Mouse (Mus musculus) midbrain, embryonic 14.5 days (tissue): ENCODE measurements around the gene Soga3. TPM values are rescaled to one million over a fixed set of nuclear protein-coding genes. Genes with fewer than 3 reads are reported as not detected.

Source experiments
- ATAC-seq: fragments of 200-750 bp; cut with Nextera tagmentation; 2 replicates; pipeline ENCODE4 v1.8.0; 2017; ENCODE audit warnings: moderate number of reproducible peaks, moderate library complexity; ENCODE audit not compliant: low FRiP score, low TSS enrichment
- DNase-seq: peaks from one replicate; pipeline ENCODE4 v3.0.0-alpha.2; 2015
- H3K27ac ChIP-seq: fragments of 300-500 bp; sonication (generic); replicated peaks from 2 replicates; pipeline ENCODE4 v1.5.1; 2014; ENCODE audit warnings: mild to moderate bottlenecking, low read depth, low read length, moderate library complexity
- H3K27me3 ChIP-seq: fragments of 300-500 bp; sonication (generic); 2 replicates; pipeline ENCODE4 v1.6.1; 2014; ENCODE audit warnings: low read length, control low read depth, mixed read lengths; ENCODE audit not compliant: control insufficient read depth, insufficient read depth
- H3K36me3 ChIP-seq: fragments of 300-500 bp; sonication (generic); 2 replicates; pipeline ENCODE4 v1.6.1; 2014; ENCODE audit warnings: low read length, control low read depth; ENCODE audit not compliant: control insufficient read depth, insufficient read depth
- H3K4me1 ChIP-seq: fragments of 300-500 bp; sonication (generic); 2 replicates; pipeline ENCODE4 v1.6.1; 2014; ENCODE audit warnings: mild to moderate bottlenecking, antibody characterized with exemption, low read length, control low read depth; ENCODE audit not compliant: control insufficient read depth, insufficient read depth
- H3K4me2 ChIP-seq: fragments of 300-500 bp; sonication (generic); 2 replicates; pipeline ENCODE4 v1.6.1; 2014; ENCODE audit warnings: mild to moderate bottlenecking, low read length, moderate library complexity
- H3K4me3 ChIP-seq: fragments of 300-500 bp; sonication (generic); replicated peaks from 2 replicates; pipeline ENCODE4 v1.5.1; 2014; ENCODE audit warnings: low read depth, low read length
- H3K9ac ChIP-seq: fragments of 300-500 bp; sonication (generic); replicated peaks from 2 replicates; pipeline ENCODE4 v1.6.1; 2014; ENCODE audit warnings: mild to moderate bottlenecking, low read length, moderate library complexity
- H3K9me3 ChIP-seq: fragments of 300-500 bp; sonication (generic); 2 replicates; pipeline ENCODE4 v1.6.1; 2016; ENCODE audit warnings: low read length, control low read depth, mixed read lengths; ENCODE audit not compliant: control insufficient read depth
- WGBS: fragments of 180-500 bp; shearing (Covaris S2); extraction: QIAGEN DNeasy Blood & Tissue Kit; methylation state at CpG from one replicate; pipeline ENCODE4 v1.1.7; 2014; 5-methylcytosine and 5-hydroxymethylcytosine counted together
- polyA plus RNA-seq: library from polyadenylated mRNA; unstranded; fragments of >200 nt; fragmentation: Nextera tagmentation; extraction: Ambion mirVana; gene quantifications from 2 replicates; pipeline ENCODE4 v1.2.1, GENCODE M21; 2014

Soga3 gene
- polyA plus RNA-seq, 1 experiment from 2014 or later, result 90.7 TPM

DNA sequence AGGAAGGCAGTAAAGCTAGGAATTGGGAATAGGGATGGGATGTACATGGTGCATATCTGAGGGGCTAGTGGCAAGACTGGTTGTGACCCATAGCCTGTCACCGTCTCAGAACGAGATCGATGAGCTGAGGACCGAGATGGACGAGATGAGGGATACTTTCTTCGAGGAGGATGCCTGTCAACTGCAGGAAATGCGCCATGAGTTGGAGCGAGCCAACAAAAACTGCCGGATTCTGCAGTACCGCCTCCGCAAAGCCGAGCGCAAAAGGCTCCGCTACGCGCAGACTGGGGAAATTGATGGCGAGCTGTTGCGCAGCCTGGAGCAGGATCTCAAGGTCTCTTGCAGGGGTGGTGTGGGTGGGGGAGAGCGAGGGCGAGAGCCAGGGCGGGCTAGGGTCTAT is 4.4 kb downstream of the Soga3 start:
- H3K4me3 ChIP-seq, result peak overlapping the region; percentile 86
- peaks cover 25% of the 10 kb centered on the region for H3K4me1 ChIP-seq
- H3K4me2 ChIP-seq, result peak overlapping the region; percentile 82
- H3K9ac ChIP-seq, result peak overlapping the region; percentile 92
- DNase-seq, result peak; percentile 74
- H3K27ac ChIP-seq, result peak overlapping the region; percentile 96
- under 1% methylated on average over 21 of the region's 21 CpGs for WGBS
- no peaks in the 10 kb centered on the region for H3K27me3 ChIP-seq
- no peaks in the 10 kb centered on the region for H3K9me3 ChIP-seq
- ATAC-seq, result no peak
- H3K36me3 ChIP-seq, result peaks cover 28% of the 10 kb centered on the region

DNA sequence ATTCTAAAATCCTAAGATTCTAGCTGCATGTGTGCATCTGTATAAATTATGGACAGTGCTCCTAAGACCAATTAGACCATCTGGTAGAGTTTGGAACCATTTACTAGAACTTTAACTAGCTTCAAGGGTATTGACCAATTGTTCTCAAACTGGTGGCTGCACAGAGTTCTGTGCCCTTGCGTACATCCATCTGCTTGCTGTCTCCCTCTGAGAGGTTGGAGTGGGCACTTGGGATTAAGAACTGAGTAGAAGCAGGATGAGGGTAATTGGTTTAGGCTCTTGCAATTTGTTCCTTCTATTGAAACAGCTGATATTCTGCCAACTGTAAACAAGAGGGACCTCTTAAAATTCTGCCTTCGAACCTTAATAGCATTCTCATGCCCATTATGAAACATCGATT is 11.7 kb downstream of the Soga3 start:
- ATAC-seq, result no peak; the same call in 1 of the 2 replicates
- 0 out of 2 replicates have a peak, but pooled peaks cover under 1% of the 10 kb centered on the region for H3K4me1 ChIP-seq
- no peak overlapping the region for H3K4me2 ChIP-seq
- no peak overlapping the region for H3K9ac ChIP-seq
- no peaks in the 10 kb centered on the region for H3K9me3 ChIP-seq
- WGBS, result 79% methylated on average over 3 of the region's 3 CpGs
- no peak for DNase-seq
- no peaks in the 10 kb centered on the region for H3K27me3 ChIP-seq
- H3K4me3 ChIP-seq, result no peak overlapping the region
- peaks cover 75% of the 10 kb centered on the region for H3K36me3 ChIP-seq
- no peak overlapping the region for H3K27ac ChIP-seq

DNA sequence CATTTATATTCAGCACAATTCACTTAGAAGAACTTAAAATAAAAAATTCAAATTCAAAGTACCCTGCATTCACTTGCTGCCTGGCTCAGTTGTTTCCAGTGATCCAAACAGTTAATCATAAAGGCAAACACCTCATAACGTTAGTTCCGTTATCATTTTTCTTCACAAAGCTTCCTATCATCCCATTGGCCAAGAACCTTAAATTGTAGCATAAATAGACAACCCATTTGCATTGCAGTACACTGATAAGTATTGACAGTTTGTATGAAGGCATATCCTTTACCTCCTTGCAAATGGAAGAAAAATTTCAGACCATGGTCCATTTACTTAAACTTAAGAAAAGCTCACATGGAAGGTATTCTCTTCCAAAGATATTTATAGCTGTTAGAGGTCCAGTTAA is 18.0 kb downstream of the Soga3 start:
- H3K4me1 ChIP-seq, result no peaks in the 10 kb centered on the region
- H3K27ac ChIP-seq, result no peak overlapping the region
- H3K9ac ChIP-seq, result no peak overlapping the region
- H3K9me3 ChIP-seq, result no peaks in the 10 kb centered on the region
- H3K4me2 ChIP-seq, result no peak overlapping the region
- H3K36me3 ChIP-seq, result peaks cover 74% of the 10 kb centered on the region
- no peak overlapping the region for H3K4me3 ChIP-seq
- WGBS, result 93% methylated on average over 2 of the region's 2 CpGs
- ATAC-seq, result no peak
- H3K27me3 ChIP-seq, result no peaks in the 10 kb centered on the region
- DNase-seq, result no peak

DNA sequence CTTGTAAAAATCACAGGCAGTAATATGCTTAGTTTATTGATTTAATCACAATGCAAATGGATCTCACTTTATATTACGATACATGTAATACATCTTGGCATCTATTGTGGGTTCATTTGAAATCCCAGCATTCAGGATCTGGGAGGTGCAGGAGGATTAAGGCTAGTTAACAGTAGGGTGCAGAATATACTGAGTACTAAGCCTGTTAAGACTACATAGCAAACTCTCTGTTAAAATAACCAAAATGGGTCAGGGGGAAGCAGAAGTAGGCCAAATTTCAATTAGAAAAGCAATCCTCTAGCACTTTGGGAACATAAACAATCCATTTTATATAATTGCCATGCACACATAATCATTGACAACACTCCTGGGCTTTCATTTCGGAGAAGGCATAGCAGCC is 30.1 kb downstream of the Soga3 start:
- 89% methylated on average over 2 of the region's 2 CpGs for WGBS
- H3K36me3 ChIP-seq, result peaks cover 70% of the 10 kb centered on the region
- ATAC-seq, result no peak
- no peak overlapping the region for H3K4me2 ChIP-seq
- H3K9me3 ChIP-seq, result peaks cover 8% of the 10 kb centered on the region; the same call in 1 of the 2 replicates
- H3K9ac ChIP-seq, result no peak overlapping the region
- H3K27ac ChIP-seq, result no peak overlapping the region
- no peak overlapping the region for H3K4me3 ChIP-seq
- DNase-seq, result no peak
- no peaks in the 10 kb centered on the region for H3K4me1 ChIP-seq
- no peaks in the 10 kb centered on the region for H3K27me3 ChIP-seq

- Histone ChIP-seq H3K9ac (no peak overlapping the region), H3K4me2 (no peak overlapping the region), H3K27ac (no peak overlapping the region), H3K9me3 (peaks cover 4% of the 10 kb centered on the region; the same call in 1 of the 2 replicates), H3K27me3 (no peaks in the 10 kb centered on the region), H3K4me1 (no peaks in the 10 kb centered on the region), H3K36me3 (peaks cover 70% of the 10 kb centered on the region), H3K4me3 (no peak overlapping the region)
- ATAC-seq (no peak), DNase-seq (no peak)
- WGBS, result 86% methylated on average over 3 of the region's 3 CpGs
These were observed 32.0 kb downstream of the Soga3 start for GRCm38 (mm10) chr10:29175656-29176055.

DNA sequence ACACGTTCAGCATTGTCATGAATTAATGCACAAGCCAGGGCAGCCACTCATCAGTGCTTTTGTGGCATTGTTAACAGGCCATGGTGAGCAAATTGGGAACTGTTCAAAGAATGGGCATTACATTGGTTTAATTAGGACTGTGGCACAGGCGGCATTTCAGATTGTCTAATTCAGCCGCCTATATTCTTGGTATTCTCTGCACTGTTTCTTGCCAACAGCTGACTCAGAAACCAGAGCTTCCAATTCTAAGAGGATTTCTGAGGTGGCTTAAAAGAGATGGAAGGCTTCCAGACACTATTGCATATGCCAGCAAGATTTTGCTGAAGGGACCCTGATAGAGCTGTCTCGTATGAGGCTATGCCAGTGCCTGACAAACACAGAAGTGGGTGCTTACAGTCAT is 33.2 kb downstream of the Soga3 start:
- Histone ChIP-seq H3K9me3 (peaks cover under 1% of the 10 kb centered on the region; the same call in 1 of the 2 replicates), H3K27ac (no peak overlapping the region), H3K4me2 (no peak overlapping the region), H3K36me3 (peaks cover 70% of the 10 kb centered on the region), H3K4me3 (no peak overlapping the region), H3K9ac (no peak overlapping the region), H3K4me1 (no peaks in the 10 kb centered on the region), H3K27me3 (no peaks in the 10 kb centered on the region)
- ATAC-seq, result no peak
- DNase-seq, result no peak
- WGBS, result 80% methylated on average over 4 of the region's 4 CpGs

DNA sequence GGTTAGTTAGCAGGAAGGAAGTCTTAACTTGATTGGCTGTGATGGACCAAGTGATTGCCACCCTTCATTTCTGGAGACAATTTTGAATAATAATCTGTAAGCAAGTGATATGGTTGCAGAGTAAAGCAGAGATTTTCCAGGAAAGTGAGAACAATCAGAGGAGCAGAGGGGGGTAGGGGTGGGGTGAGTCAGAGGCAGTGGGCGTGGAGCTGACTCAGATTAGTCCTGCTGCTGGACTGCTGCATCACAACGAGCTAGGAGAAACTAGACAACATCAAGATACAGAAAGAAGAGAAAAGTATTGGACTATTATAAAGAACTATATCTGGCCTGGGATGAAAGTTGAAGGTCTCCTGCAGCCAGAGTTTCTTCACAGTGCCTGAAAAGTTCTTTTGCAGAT is 34.4 kb downstream of the Soga3 start:
- ATAC-seq, result no peak
- DNase-seq, result no peak

GRCm38 (mm10) chr10:29180210-29180609 is 36.6 kb downstream of the Soga3 start:
- Histone ChIP-seq H3K9me3 (no peaks in the 10 kb centered on the region), H3K27ac (no peak overlapping the region), H3K27me3 (no peaks in the 10 kb centered on the region), H3K4me3 (no peak overlapping the region), H3K9ac (no peak overlapping the region), H3K36me3 (peaks cover 50% of the 10 kb centered on the region), H3K4me2 (no peak overlapping the region), H3K4me1 (no peaks in the 10 kb centered on the region)
- WGBS, result 61% methylated on average over 3 of the region's 3 CpGs
- no peak; the same call in 1 of the 2 replicates for ATAC-seq
- no peak for DNase-seq

More for the DNA sequence above, 34.4 kb downstream of the Soga3 start:
- H3K9ac ChIP-seq, result no peak overlapping the region
- no peak overlapping the region for H3K4me2 ChIP-seq
- H3K36me3 ChIP-seq, result peaks cover 70% of the 10 kb centered on the region
- no peak overlapping the region for H3K4me3 ChIP-seq
- 28% methylated on average over 2 of the region's 2 CpGs for WGBS
- H3K27me3 ChIP-seq, result no peaks in the 10 kb centered on the region
- H3K4me1 ChIP-seq, result no peaks in the 10 kb centered on the region
- H3K9me3 ChIP-seq, result no peaks in the 10 kb centered on the region
- no peak overlapping the region for H3K27ac ChIP-seq

DNA sequence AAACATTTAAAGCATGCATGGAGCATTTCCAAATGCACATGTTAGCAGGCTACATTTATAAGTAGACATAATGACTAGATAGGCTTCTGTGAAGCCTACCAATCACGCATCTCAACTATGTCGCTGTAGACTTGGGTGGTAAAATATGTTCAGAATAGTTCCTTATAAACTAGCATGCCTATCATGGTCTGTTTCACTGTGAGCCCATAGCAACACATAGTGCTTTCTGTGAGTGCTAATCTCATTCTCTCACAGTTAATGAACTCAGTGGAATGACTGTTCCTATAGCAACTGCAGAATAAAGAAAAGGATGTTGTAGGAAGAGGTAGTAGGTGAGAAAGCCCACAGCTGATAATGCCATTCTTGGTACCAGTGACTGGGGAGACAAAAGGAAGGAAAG is 37.4 kb downstream of the Soga3 start:
- Histone ChIP-seq H3K27me3 (no peaks in the 10 kb centered on the region), H3K36me3 (peaks cover 44% of the 10 kb centered on the region), H3K4me2 (no peak overlapping the region), H3K9ac (no peak overlapping the region), H3K4me3 (no peak overlapping the region), H3K27ac (no peak overlapping the region), H3K9me3 (no peaks in the 10 kb centered on the region), H3K4me1 (no peaks in the 10 kb centered on the region)
- ATAC-seq (no peak), DNase-seq (no peak)
- 72% methylated on average over 2 of the region's 2 CpGs for WGBS
